9 mouse cellular contexts compared by ENCODE assay signal in the genomic region with DNA sequence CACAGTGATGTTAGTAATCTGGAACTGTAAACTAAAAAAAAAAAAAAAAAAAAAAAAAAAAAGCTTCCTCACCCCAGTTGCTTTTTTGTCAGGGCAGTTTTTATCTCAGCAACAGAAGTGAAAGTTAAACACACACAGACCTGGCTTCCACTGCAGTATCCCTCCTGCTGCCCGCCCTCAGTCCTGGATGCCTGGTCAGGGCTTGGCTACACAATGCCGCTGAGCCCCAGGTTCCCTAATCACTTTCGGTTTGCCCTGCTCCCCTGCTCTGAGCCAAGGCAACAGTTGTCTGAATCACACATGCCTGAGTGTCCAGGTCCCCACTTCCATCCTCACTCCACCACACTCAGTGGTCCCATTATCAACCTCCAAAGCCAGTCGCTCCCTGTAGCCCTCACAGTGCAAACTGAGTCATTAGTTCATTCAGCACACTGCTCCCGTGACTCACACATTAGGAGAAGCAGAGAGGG. TPM values are rescaled to one million over a fixed set of nuclear protein-coding genes. Genes with fewer than 3 reads are reported as not detected.
DNase-seq lines count a peak whose midpoint lies in the region; ATAC-seq lines count a peak whose summit lies in the region.
"Had no signal": no experiment of that assay in that cellular context is flagged by ENCODE, and none has a peak within 500 bp of the region (broad histone marks: within the 10 kb centered on the region; RNA-seq: fewer than 3 reads in every experiment).

No protein-coding gene starts in this region.

- H3K4me1 ChIP-seq in kidney, embryonic 15.5 days: peaks cover 10% of the 10 kb centered on the region; the same call in 1 of the 2 replicates
- peaks cover 10% of the 10 kb centered on the region for H3K4me1 ChIP-seq in heart, embryonic 15.5 days (replicated peaks)
- no peaks in the 10 kb centered on the region; the same call in 1 of the 2 replicates for H3K4me1 ChIP-seq in liver, embryonic 16.5 days (ENCODE audit: control insufficient read depth, low read depth, low read length)
- H3K4me1 ChIP-seq in hindbrain, embryonic 16.5 days (ENCODE audit: control insufficient read depth, insufficient read depth, low read depth, low read length): no peaks in the 10 kb centered on the region

- 0 out of 2 replicates have a peak overlapping the region, but pooled peaks have one; percentile 4 for H3K27ac ChIP-seq in kidney, embryonic 15.5 days
- no peak overlapping the region for H3K27ac ChIP-seq in heart, embryonic 15.5 days
- no peak overlapping the region for H3K27ac ChIP-seq in liver, embryonic 16.5 days (ENCODE audit: low read length)
- H3K27ac ChIP-seq in hindbrain, embryonic 16.5 days (ENCODE audit: low read depth, low read length): no peak overlapping the region

- no peak overlapping the region for H3K4me2 ChIP-seq in kidney, embryonic 15.5 days
- peak overlapping the region; percentile 41 for H3K4me2 ChIP-seq in heart, embryonic 15.5 days
- H3K4me2 ChIP-seq in liver, embryonic 16.5 days (ENCODE audit: low read depth, low read length): 0 out of 2 replicates have a peak overlapping the region, but pooled peaks have one; percentile 17
- no peak overlapping the region for H3K4me2 ChIP-seq in hindbrain, embryonic 16.5 days (ENCODE audit: low read length)

- H3K27me3 ChIP-seq in kidney, embryonic 15.5 days: no peaks in the 10 kb centered on the region
- no peaks in the 10 kb centered on the region for H3K27me3 ChIP-seq in heart, embryonic 15.5 days
- no peaks in the 10 kb centered on the region for H3K27me3 ChIP-seq in liver, embryonic 16.5 days (ENCODE audit: control insufficient read depth, insufficient read depth, low read depth, low read length)
- H3K27me3 ChIP-seq in hindbrain, embryonic 16.5 days (replicated peaks; ENCODE audit: control insufficient read depth, insufficient read depth, low read length): no peaks in the 10 kb centered on the region

- H3K9me3 ChIP-seq in kidney, embryonic 15.5 days (replicated peaks): no peaks in the 10 kb centered on the region
- H3K9me3 ChIP-seq in heart, embryonic 15.5 days (replicated peaks): no peaks in the 10 kb centered on the region
- H3K9me3 ChIP-seq in liver, embryonic 16.5 days (replicated peaks; ENCODE audit: control insufficient read depth, low read length): no peaks in the 10 kb centered on the region
- H3K9me3 ChIP-seq in hindbrain, embryonic 16.5 days (ENCODE audit: control insufficient read depth, low read length): no peaks in the 10 kb centered on the region

- intact Hi-C loops in left cerebral cortex, postnatal 25 days (cut with DNase I): no loop called here

- H3K36me3 ChIP-seq in kidney, embryonic 15.5 days: no peaks in the 10 kb centered on the region
- no peaks in the 10 kb centered on the region for H3K36me3 ChIP-seq in heart, embryonic 15.5 days
- H3K36me3 ChIP-seq in liver, embryonic 16.5 days (ENCODE audit: control insufficient read depth, insufficient read depth): no peaks in the 10 kb centered on the region
- no peaks in the 10 kb centered on the region for H3K36me3 ChIP-seq in hindbrain, embryonic 16.5 days (ENCODE audit: control insufficient read depth, insufficient read depth, low read length)

- ATAC-seq in kidney, embryonic 15.5 days (replicated peaks; ENCODE audit: low FRiP score): no peak
- ATAC-seq in heart, embryonic 15.5 days (replicated peaks; ENCODE audit: insufficient number of reproducible peaks, insufficient read depth, low FRiP score, low read depth): no peak
- ATAC-seq in liver, embryonic 16.5 days (ENCODE audit: low read depth): peak; percentile 55; the same call in 1 of the 2 replicates
- ATAC-seq in hindbrain, embryonic 16.5 days: no peak

- H3K9ac ChIP-seq in kidney, embryonic 15.5 days: no peak overlapping the region
- no peak overlapping the region for H3K9ac ChIP-seq in heart, embryonic 15.5 days
- no peak overlapping the region for H3K9ac ChIP-seq in liver, embryonic 16.5 days (ENCODE audit: low read depth, low read length)
- no peak overlapping the region for H3K9ac ChIP-seq in hindbrain, embryonic 16.5 days (ENCODE audit: low read depth, low read length)

- H3K4me3 ChIP-seq in kidney, embryonic 15.5 days (replicated peaks): no peak overlapping the region
- peak overlapping the region; percentile 15; the same call in 1 of the 2 replicates for H3K4me3 ChIP-seq in heart, embryonic 15.5 days
- no peak overlapping the region for H3K4me3 ChIP-seq in liver, embryonic 16.5 days (ENCODE audit: low read depth, low read length)
- no peak overlapping the region for H3K4me3 ChIP-seq in hindbrain, embryonic 16.5 days (ENCODE audit: low read length)

- whole genome bisulfite sequencing in kidney, embryonic 15.5 days: 67% methylated on average over 5 of the region's 5 CpGs
- 50% methylated on average over 5 of the region's 5 CpGs for WGBS in heart, embryonic 15.5 days
- 45% methylated on average over 5 of the region's 5 CpGs for WGBS in liver, embryonic 16.5 days (ENCODE audit: insufficient replicate concordance)
- WGBS in hindbrain, embryonic 16.5 days: 58% methylated on average over 5 of the region's 5 CpGs

- no peak for DNase-seq in kidney, postnatal 36 days
- DNase-seq in urinary bladder, adult 2 months (ENCODE audit: low spot score): peak; percentile 41
- no peak for DNase-seq in left cerebral cortex, postnatal 25 days (ENCODE audit: low spot score in 2 of 2)
- DNase-seq in thymus, postnatal 10 days (ENCODE audit: low spot score in 2 of 2): no peak
- DNase-seq: right cerebral cortex, postnatal 4 days had no signal

RNA-seq across cellular contexts. Expression of a gene that starts 27.4 kb away (rescaled TPM):
- polyA plus RNA-seq in kidney, embryonic 15.5 days (2015; fragmentation: Nextera tagmentation; extraction: Ambion mirVana): 62.1 and 63.1 TPM in 2 replicates
- polyA plus RNA-seq in heart, embryonic 15.5 days (2015; fragmentation: Nextera tagmentation; extraction: Ambion mirVana): 56.5 and 65.0 TPM in 2 replicates
- 13.6 and 15.8 TPM in 2 replicates for polyA plus RNA-seq in liver, embryonic 16.5 days (2015; fragmentation: Nextera tagmentation; extraction: Ambion mirVana)
- polyA plus RNA-seq in urinary bladder, adult 2 months (2012; rRNA removed): 42.6 and 46.0 TPM in 2 replicates
- 10 to 100 TPM; 68.3 to 76.0 TPM for total RNA-seq in left cerebral cortex, postnatal 25 days (2021)
- 23.1 and 26.2 TPM in 2 replicates for polyA plus RNA-seq in hindbrain, embryonic 16.5 days (2015; fragmentation: Nextera tagmentation; extraction: Ambion mirVana)

Comparison
In these comparisons a context has a peak if more than half of its experiments do, and no peak if none do; other contexts are left out.
1. H3K4me2 ChIP-seq: peak in heart, embryonic 15.5 days (single experiment) and liver, embryonic 16.5 days (single experiment); none in kidney, embryonic 15.5 days (single experiment) and hindbrain, embryonic 16.5 days (single experiment).